Mouse (Mus musculus): ENCODE results near the gene Gm6657. TPM values are rescaled to one million over a fixed set of nuclear protein-coding genes. Genes with fewer than 3 reads are reported as not detected.

Gene Gm6657
- total RNA-seq, 2 experiments from 2014 or later, result not detected

GRCm38 (mm10) chr12:78249151-78249550 lies 55.1 kb downstream of the Gm6657 start:
- intact Hi-C loops (cut with DNase I), result no loop called here
- no peak for DNase-seq

Other genes with a start within 250 kb of the Gm6657 start
- gene Gphn, start 32.1 kb downstream of the Gm6657 start, total RNA-seq (2021), result 10 to 100 TPM; 22.8 TPM